Mouse (Mus musculus): ENCODE results near the gene Smarcd1.

The Smarcd1 gene

DNA sequence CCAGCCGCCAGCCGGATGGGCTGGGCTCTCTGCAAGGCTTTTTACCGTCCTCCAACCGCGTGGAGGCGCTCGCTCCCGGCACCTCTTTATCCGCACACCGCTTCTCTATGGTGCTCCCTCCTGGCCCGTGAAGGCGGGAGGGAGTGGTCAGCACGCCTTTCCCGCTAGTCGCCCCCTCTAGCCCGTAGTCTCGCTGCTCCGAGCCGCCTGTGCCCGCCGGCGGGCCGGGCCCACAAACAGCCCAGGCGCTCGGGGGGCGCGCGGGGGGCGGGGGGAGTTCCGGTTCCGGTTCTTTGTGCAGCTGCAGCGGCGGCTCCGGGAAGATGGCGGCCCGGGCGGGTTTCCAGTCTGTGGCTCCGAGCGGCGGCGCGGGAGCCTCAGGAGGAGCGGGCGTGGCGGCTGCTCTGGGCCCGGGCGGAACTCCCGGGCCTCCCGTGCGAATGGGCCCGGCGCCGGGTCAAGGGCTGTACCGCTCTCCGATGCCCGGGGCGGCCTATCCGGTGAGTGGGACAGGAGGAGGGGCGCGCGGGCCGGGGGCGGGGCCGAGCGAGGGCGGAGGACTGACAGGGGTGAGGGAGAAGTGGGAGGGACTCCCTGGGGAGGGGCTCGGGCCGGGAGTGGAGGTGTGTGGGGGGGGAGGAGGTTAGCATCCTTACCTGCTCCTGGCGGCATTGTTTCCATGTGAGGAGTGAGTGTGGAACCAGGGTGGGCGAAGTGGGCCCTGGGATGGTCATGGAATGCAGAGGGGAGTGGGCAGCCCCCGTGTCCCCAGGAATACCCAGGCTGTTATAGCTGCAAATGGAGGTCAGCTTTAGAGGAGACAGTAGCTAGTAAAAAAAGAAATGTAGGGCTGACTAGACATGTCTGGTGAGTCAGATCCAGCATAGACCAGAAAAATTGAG, at the start of gene Smarcd1:
Gene Smarcd1, plus strand, starts transcription at position 131 of the 902 bp plus-strand sequence.
- peak; percentile 96 for DNase-seq

DNA sequence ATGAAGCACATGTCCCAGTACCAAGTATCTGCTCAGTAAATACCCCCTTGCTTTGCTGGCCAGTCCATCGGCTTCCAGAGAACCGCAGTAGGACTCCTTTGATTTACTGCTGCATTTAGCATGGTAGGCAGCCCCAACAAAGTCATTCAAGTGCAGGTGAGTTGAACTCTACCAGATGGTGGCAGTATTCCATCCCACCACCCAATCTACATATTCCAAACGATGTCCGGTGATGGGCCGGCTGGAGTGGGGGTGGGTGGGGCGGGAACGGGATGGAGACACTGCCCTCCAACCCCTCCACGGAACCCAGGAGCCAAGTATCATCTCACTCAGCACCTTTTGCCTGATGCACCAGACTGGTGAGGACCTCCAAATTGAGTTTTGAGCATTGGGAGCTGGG, 48.6 kb upstream of the Smarcd1 start:
- no peak for DNase-seq

DNA sequence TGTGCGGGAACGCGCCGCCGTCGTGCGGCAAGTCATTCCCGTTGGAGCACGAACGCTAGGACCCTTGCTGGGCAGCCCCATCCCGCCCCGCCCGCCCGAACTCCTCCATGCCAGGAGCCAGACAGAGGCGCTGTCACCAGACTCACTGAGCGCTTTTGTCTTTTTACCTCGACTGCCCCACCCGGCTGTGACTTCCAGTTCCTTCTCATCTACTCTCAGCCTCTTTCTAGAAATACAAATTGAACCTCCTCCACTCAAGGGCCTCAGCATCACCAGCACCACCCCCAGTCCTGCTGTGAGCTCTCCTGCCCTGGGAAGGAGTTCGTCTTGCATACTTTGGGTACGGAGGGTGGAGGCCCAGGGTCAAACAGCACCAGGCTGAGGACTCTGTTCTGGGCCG, 48.1 kb upstream of the Smarcd1 start:
- DNase-seq, result no peak

GRCm38 (mm10) chr15:99655956-99656355, 46.0 kb upstream of the Smarcd1 start:
- no peak for DNase-seq

- no peak for DNase-seq
Measured at GRCm38 (mm10) chr15:99658437-99658836, 43.5 kb upstream of the Smarcd1 start.

DNA sequence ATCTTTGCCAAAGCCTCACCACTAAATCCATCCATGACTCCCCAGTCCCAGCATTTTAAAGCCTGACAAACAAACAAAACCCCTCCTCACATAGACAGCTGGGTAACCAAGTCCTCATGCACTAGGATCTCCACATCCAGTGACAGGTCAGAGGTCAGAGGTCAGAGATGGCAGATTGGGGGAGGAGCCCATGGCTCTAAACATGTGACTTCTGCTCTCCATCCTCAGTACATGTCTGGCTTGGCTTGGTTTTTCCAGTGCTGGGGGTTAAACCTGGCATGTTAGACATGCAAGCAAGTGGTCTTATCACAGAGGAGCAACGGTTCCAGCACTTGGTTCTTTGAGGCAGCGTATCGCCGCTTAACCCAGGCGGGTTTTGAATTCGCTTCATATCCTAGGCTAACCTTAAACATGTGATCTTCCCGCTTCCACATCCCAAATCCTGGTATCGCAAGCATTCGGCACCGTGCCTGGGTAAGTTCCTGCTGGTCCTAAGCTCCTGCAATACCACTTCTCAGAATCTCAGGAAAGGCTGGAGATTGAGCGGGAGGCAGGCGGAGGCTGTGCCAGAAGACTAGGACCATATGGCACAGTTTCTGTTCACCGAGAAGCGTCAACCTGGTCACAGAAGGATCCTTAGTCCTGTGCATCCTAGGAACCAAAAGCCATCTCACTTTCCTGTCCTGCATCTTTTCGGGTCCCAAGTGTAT, 40.7 kb upstream of the Smarcd1 start:
- no peak for DNase-seq

GRCm38 (mm10) chr15:99662371-99662770, 39.6 kb upstream of the Smarcd1 start:
- no peak for DNase-seq

DNA sequence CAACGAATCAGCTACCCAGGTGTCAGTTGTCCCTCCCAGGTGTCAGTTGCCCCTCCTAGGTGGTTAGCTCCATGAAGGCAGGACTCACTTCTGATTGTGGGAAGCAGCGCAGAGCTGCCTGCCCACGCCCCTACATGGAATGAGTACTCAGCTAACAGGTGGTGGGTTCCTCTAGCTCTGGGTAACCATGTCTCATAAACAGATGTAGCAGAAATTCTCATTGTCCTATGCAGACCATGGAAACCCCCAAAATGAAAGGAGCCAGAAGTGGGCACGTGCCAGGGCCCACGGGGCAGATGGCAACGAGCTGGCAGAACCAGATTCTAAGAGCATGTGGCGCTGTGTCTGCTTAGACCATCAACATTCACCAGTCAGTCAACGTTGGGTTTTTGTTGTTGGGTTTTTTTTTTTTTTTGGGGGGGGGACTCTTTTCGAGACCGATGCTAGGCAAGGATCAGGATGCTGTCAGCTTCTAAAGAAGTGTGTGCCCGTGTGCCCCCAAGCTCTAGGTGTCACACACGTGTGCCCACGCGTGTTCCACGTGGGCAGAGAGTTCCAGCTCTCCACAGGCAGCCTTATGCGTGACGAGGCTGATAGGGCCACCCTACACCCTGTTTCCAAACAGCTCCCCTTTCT, 37.8 kb upstream of the Smarcd1 start:
- peak; percentile 53 for DNase-seq

- DNase-seq, result peak; percentile 69
Measured at GRCm38 (mm10) chr15:99664600-99665451, 37.1 kb upstream of the Smarcd1 start.

- DNase-seq, result no peak
Measured at GRCm38 (mm10) chr15:99667544-99667943, 34.4 kb upstream of the Smarcd1 start.

DNA sequence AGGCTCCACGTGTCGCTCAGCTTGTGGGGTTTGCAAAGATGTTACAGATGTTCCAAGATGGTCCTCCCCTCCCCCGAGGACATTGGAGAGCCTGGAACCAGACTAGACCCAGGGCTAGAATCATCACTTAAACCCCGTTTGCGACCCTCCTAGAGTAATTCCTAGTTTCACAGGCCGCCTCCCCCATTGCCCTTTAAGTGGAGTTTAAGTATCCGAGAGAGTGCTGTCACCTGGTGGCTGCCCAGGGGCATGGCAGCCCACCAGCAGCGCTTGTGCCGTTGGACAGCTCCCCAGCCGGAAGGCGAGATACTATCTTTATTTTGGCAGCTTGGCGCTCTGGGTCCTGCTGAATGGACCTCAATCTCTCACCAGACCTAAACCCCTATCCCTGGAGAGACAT, 33.0 kb upstream of the Smarcd1 start:
- DNase-seq, result peak; percentile 74

DNA sequence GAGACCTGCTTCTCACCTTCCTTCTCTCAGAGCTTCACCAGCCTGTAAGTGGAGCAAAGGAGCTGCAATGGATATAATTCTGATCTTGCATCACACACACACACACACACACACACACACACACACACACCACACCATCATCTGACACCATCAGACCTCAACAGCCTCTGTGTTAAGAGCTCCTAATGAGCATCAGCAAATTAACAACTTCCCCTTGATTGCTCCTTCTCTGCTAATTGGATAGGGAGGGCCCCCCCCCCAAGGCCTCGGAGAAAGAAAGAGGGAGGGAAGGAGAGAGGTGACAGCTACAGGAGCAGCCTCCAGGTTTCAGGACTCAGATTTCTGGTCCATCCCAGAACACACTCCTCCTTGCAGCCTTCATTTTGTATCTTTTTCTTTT, 32.5 kb upstream of the Smarcd1 start:
- DNase-seq, result no peak

DNA sequence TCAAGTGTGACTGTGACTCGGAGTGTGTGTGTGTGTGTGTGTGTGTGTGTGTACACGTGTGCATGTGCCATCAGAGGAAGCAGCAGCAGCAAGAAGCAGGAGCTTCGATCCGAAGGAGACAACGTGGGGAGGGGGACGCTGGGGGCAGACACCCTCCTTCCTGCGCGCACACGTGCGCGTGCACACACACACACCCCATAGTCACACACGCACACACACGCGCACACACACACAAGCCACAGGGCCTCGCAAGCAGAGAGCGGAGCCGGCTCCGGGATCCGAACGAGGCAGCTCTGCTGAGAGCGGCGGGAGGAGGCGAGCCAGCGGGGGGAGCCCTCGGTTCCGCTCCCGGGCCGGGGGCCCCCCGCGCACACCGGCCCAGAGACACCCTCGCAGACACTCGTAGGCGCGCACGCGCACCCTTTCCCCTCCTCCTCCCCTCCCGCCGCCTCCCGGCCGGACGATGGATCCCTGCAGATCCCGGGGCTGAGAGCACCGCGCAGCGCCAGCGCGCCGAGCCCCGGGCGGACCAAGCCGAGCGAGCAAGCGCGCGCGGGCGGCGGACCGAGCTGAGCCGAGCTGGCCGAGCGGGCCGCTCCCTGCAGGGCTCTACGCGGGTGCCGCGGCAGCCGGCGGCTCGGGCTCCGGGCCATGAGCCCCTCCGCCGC, 31.6 kb upstream of the Smarcd1 start, which contains the start of gene Asic1:
Gene Asic1, plus strand, starts transcription at position 215 of the 668 bp plus-strand sequence.
- DNase-seq, result peak; percentile 80

- no peak for DNase-seq
Measured at GRCm38 (mm10) chr15:99670964-99671670, 30.8 kb upstream of the Smarcd1 start.

DNA sequence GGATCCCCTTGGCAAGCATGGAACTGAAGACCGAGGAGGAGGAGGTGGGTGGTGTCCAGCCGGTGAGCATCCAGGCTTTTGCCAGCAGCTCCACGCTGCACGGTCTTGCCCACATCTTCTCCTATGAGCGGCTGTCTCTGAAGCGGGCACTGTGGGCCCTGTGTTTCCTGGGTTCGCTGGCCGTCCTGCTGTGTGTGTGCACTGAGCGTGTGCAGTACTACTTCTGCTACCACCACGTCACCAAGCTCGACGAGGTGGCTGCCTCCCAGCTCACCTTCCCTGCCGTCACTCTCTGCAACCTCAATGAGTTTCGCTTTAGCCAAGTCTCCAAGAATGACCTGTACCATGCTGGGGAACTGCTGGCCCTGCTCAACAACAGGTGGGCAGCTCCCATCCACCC, 30.1 kb upstream of the Smarcd1 start:
- peak; percentile 42 for DNase-seq

DNA sequence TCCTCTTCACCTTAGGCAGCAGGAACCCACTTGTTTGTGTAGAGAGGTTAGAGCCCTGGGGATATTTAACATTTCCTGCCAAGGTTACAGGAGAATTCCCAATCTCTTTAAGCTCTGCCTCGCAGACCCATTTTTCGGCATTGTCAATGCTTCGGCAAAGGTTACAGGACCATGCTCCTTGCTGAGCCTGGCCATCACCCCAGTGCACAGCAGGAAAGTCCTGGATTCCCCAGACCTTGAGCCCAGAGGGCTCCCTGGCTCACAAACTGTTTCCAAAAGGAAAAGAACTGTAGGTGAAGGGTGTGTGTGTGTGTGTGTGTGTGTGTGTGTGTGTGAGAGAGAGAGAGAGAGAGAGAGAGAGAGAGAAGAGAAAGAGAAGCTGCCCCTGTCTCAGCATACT, 27.1 kb upstream of the Smarcd1 start:
- DNase-seq, result no peak

- DNase-seq, result no peak
Measured at GRCm38 (mm10) chr15:99677089-99677488, 24.8 kb upstream of the Smarcd1 start.

DNA sequence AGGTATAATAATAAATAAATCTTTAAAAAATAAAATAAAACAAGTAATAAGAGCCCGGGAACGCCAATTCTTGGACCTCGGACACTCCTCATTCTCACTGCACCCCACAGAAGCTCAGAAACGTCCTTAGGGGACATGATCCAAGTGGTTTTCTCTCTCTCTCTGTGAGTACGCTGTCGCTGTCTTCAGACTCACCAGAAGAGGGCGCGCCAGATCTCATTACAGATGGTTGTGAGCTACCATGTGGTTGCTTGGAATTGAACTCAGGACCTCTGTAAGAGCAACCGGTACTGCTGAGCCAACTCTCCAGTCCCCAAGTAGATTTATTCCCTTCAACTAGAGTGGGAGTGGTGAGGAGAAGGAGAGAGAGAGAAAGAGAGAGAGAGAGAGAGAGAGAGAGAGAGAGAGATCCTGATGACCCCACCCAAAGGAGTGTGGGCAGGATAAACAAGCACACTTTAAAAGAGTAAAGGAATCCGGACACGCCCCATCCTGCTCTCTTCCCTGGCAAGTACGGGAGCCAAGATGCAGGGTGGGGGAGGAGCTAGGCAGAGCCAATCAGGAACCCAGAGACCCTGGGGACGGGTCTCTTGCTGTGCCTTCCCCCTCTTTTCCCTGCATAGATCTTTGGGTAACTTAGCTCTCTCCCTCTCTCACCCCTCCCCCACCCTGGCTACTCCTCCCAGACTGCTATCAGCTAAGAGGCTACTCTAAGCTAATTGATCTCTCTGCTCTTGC, 23.7 kb upstream of the Smarcd1 start:
- DNase-seq, result no peak

DNA sequence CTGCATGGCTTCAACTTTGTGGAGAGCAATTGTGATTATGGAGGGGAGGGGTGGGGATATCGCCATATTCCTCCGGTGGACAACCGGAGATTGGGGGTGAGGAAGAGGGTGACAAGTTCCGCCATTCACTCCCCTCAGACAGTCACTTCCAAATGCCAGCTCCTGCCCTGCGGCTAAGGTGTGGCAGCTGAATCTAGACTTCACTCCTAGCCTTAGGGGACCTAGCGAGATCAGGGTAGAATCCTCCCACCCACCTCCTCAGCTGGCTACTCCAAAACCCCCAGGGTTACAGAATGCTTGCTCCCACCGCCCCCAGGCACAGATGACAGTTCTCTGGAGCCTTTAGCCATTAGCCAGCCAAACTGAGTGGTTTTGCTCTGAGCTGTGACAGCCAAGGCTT, 22.9 kb upstream of the Smarcd1 start:
- no peak for DNase-seq

DNA sequence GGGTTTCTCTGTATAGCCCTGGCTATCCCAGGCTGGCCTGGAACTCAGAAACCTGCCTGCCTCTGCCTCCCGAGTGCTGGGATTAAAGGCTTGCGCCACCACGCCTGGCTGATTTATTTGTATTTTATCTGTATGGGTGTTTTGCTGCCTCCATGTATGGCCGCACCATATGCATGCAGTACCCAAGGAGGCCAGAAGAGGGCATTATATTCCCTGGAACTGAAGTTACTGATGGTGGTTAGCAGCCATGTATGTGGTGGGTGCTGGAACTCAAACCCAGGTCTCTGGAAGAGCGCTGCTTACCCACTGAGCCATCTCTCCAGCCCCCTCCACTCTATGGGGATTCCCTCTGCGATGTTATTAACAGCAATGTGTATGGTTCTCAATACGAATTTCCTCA, 19.0 kb upstream of the Smarcd1 start:
- DNase-seq, result no peak

DNA sequence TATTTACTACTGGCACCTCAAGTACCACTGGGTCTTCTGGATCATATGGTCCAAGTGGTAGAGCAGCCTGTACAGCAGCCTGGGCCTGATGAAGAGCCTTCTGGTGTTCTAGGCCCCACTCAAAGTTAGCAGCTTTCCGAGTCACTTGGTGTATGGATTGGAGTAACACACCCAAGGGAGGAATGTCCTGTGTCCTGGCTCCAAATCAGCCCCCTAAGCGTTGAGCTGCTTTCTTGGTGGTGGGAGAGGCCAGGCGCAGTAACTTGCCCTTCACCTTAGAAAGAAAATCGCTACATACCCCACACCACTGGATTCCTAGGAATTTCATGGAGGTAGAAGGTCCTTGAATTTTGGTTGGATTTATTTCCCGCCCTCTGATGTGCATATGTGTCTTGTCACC, 17.8 kb upstream of the Smarcd1 start:
- no peak for DNase-seq

All from right cerebral cortex, postnatal 25 days (tissue).